Mouse (Mus musculus) kidney, embryonic 16.5 days (tissue): ENCODE data around the gene Tfpi2. TPM values are rescaled to one million over a fixed set of nuclear protein-coding genes. Genes with fewer than 3 reads are reported as not detected.

Experiments used
- ATAC-seq: fragments of 200-750 bp; cut with Nextera tagmentation; 2 replicates; pipeline ENCODE4 v1.8.0; 2017; ENCODE audit warnings: moderate TSS enrichment; ENCODE audit not compliant: low FRiP score, low TSS enrichment
- H3K27ac ChIP-seq: fragments of 300-500 bp; sonication (generic); 2 replicates; pipeline ENCODE4 v1.5.1; 2014; ENCODE audit warnings: low read length
- H3K27me3 ChIP-seq: fragments of 300-500 bp; sonication (generic); 2 replicates; pipeline ENCODE4 v1.6.1; 2014; ENCODE audit warnings: low read length, control low read depth, mixed read lengths; ENCODE audit not compliant: insufficient read depth
- H3K36me3 ChIP-seq: fragments of 300-500 bp; sonication (generic); 2 replicates; pipeline ENCODE4 v1.6.1; 2014; ENCODE audit warnings: low read length, control low read depth, mixed read lengths; ENCODE audit not compliant: insufficient read depth
- H3K4me1 ChIP-seq: fragments of 300-500 bp; sonication (generic); 2 replicates; pipeline ENCODE4 v1.6.1; 2014; ENCODE audit warnings: low read length, control low read depth, mixed read lengths; ENCODE audit not compliant: insufficient read depth
- H3K4me2 ChIP-seq: fragments of 300-500 bp; sonication (generic); replicated peaks from 2 replicates; pipeline ENCODE4 v1.6.1; 2014; ENCODE audit warnings: low read depth, low read length
- H3K4me3 ChIP-seq: fragments of 300-500 bp; sonication (generic); 2 replicates; pipeline ENCODE4 v1.5.1; 2014; ENCODE audit warnings: mild to moderate bottlenecking, low read length
- H3K9ac ChIP-seq: fragments of 300-500 bp; sonication (generic); replicated peaks from 2 replicates; pipeline ENCODE4 v1.6.1; 2014; ENCODE audit warnings: low read length
- H3K9me3 ChIP-seq: fragments of 300-500 bp; sonication (generic); 2 replicates; pipeline ENCODE4 v1.6.1; 2016; ENCODE audit warnings: low read length, control low read depth
- WGBS: fragments of 180-500 bp; shearing (Covaris S2); extraction: QIAGEN DNeasy Blood & Tissue Kit; methylation state at CpG from one replicate; pipeline ENCODE4 v1.1.7; 2014; 5-methylcytosine and 5-hydroxymethylcytosine counted together
- polyA plus RNA-seq: library from polyadenylated mRNA; unstranded; fragments of >200 nt; fragmentation: Nextera tagmentation; extraction: Ambion mirVana; gene quantifications from 2 replicates; pipeline ENCODE4 v1.2.1, GENCODE M21; 2015

Gene Tfpi2
- polyA plus RNA-seq, 1 experiment from 2014 or later, result 4.6 TPM

GRCm38 (mm10) chr6:3935048-3935447 lies 53.7 kb downstream of the Tfpi2 start:
- Histone ChIP-seq H3K36me3 (no peaks in the 10 kb centered on the region), H3K9ac (no peak overlapping the region), H3K4me2 (no peak overlapping the region), H3K9me3 (no peaks in the 10 kb centered on the region), H3K4me3 (no peak overlapping the region), H3K27ac (no peak overlapping the region), H3K27me3 (no peaks in the 10 kb centered on the region), H3K4me1 (no peaks in the 10 kb centered on the region)
- no peak for ATAC-seq
- WGBS, result 44% methylated on average over 2 of the region's 2 CpGs

GRCm38 (mm10) chr6:3926140-3926539 lies 62.6 kb downstream of the Tfpi2 start:
- WGBS, result 58% methylated on average over 4 of the region's 4 CpGs
- ATAC-seq, result no peak
- no peak overlapping the region for H3K27ac ChIP-seq
- no peak overlapping the region for H3K9ac ChIP-seq
- H3K4me2 ChIP-seq, result no peak overlapping the region
- H3K9me3 ChIP-seq, result no peaks in the 10 kb centered on the region
- no peaks in the 10 kb centered on the region for H3K36me3 ChIP-seq
- no peaks in the 10 kb centered on the region for H3K27me3 ChIP-seq
- no peaks in the 10 kb centered on the region for H3K4me1 ChIP-seq
- no peak overlapping the region for H3K4me3 ChIP-seq

- 83% methylated on average over 4 of the region's 4 CpGs for WGBS
- Histone ChIP-seq H3K4me3 (no peak overlapping the region), H3K36me3 (no peaks in the 10 kb centered on the region), H3K9ac (no peak overlapping the region), H3K4me1 (no peaks in the 10 kb centered on the region), H3K27ac (no peak overlapping the region), H3K9me3 (no peaks in the 10 kb centered on the region), H3K4me2 (no peak overlapping the region), H3K27me3 (no peaks in the 10 kb centered on the region)
- no peak for ATAC-seq
These were observed 65.8 kb downstream of the Tfpi2 start for GRCm38 (mm10) chr6:3922870-3923269.

- H3K36me3 ChIP-seq, result no peaks in the 10 kb centered on the region
- H3K9me3 ChIP-seq, result no peaks in the 10 kb centered on the region
- 63% methylated on average over 7 of the region's 7 CpGs for WGBS
- no peak overlapping the region for H3K4me2 ChIP-seq
- H3K4me3 ChIP-seq, result no peak overlapping the region
- no peak overlapping the region for H3K27ac ChIP-seq
- H3K9ac ChIP-seq, result no peak overlapping the region
- H3K4me1 ChIP-seq, result no peaks in the 10 kb centered on the region
- H3K27me3 ChIP-seq, result no peaks in the 10 kb centered on the region
- ATAC-seq, result no peak
These were observed 72.7 kb downstream of the Tfpi2 start for GRCm38 (mm10) chr6:3916015-3916414.

Other genes starting within 250 kb of the Tfpi2 start
- gene Calcr, start 224.2 kb downstream of the Tfpi2 start, polyA plus RNA-seq, result 0.26 and 0.27 TPM in 2 replicates
- gene Gngt1, start 4.9 kb upstream of the Tfpi2 start, polyA plus RNA-seq, result not detected in 2 replicates
- 69.2 and 72.1 TPM in 2 replicates for gene Gng11, start 15.0 kb upstream of the Tfpi2 start, polyA plus RNA-seq
- 70.8 and 74.9 TPM in 2 replicates for gene Bet1, start 98.1 kb upstream of the Tfpi2 start, polyA plus RNA-seq